In the genomic region with DNA sequence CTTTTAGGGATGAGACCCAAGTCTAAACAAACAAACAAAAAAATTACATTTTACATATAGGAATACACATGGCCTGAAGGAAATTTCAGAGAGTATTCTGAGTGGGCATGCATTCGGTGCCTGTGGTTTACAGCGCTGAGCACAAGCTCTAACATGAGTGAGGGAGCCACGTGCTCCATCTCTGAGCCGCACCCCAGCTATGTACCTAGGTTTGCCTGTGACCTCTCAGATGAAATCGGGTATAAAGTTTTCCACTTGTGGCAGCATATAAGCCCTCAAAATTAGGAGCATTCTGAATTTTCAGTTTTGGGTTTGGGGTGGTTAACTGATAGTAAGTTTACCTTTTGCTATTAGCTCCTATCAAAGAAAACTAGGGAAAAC, we compare ENCODE assay signal across 17 mouse cellular contexts. TPM values are rescaled to one million over a fixed set of nuclear protein-coding genes. Genes with fewer than 3 reads are reported as not detected.
DNase-seq lines count a peak whose midpoint lies in the region; ATAC-seq and TF ChIP-seq lines count a peak whose summit lies in the region.
"Had no signal": no experiment of that assay in that cellular context is flagged by ENCODE, and none has a peak within 500 bp of the region (broad histone marks: within the 10 kb centered on the region; RNA-seq: fewer than 3 reads in every experiment).

No protein-coding gene starts in this region.

- no peaks in the 10 kb centered on the region for H3K27me3 ChIP-seq in heart, embryonic 10.5 days (ENCODE audit: insufficient read depth, poor library complexity, severe bottlenecking)
- H3K27me3 ChIP-seq in midbrain, embryonic 11.5 days (ENCODE audit: control insufficient read depth, insufficient read depth, low read length): no peaks in the 10 kb centered on the region
- no peaks in the 10 kb centered on the region for H3K27me3 ChIP-seq in midbrain, embryonic 16.5 days (ENCODE audit: control insufficient read depth, insufficient read depth, low read depth, low read length)
- H3K27me3 ChIP-seq in stomach, postnatal 0 days (ENCODE audit: control insufficient read depth, insufficient read depth, low read length): no peaks in the 10 kb centered on the region
- H3K27me3 ChIP-seq in hindbrain, postnatal 0 days (ENCODE audit: insufficient read depth, low read length): no peaks in the 10 kb centered on the region
- H3K27me3 ChIP-seq: heart, embryonic 15.5 days; hindbrain, embryonic 15.5 days; megakaryocyte, embryonic 14.5 days; neural tube, embryonic 12.5 days; stomach, embryonic 15.5 days had no signal

- TF ChIP-seq EP300 in stomach, postnatal 0 days (optimal IDR thresholded peaks at IDR 0.05): no peak

- TF ChIP-seq CTCF in stomach, postnatal 0 days (IDR thresholded peaks at IDR 0.05; ENCODE audit: low read depth): no peak
- no peak for TF ChIP-seq CTCF in hindbrain, postnatal 0 days (IDR thresholded peaks at IDR 0.05; ENCODE audit: low read depth)

- no peaks in the 10 kb centered on the region for H3K36me3 ChIP-seq in heart, embryonic 10.5 days
- H3K36me3 ChIP-seq in midbrain, embryonic 11.5 days (ENCODE audit: control insufficient read depth, insufficient read depth, low read length): no peaks in the 10 kb centered on the region
- H3K36me3 ChIP-seq in midbrain, embryonic 16.5 days (ENCODE audit: control insufficient read depth, insufficient read depth, low read length): no peaks in the 10 kb centered on the region
- no peaks in the 10 kb centered on the region for H3K36me3 ChIP-seq in stomach, postnatal 0 days (ENCODE audit: control insufficient read depth, insufficient read depth, low read length)
- no peaks in the 10 kb centered on the region for H3K36me3 ChIP-seq in hindbrain, postnatal 0 days (ENCODE audit: insufficient read depth, low read length)
- H3K36me3 ChIP-seq: heart, embryonic 15.5 days; hindbrain, embryonic 15.5 days; neural tube, embryonic 12.5 days; stomach, embryonic 15.5 days had no signal

- WGBS in heart, embryonic 10.5 days: 85% methylated on average over 5 of the region's 5 CpGs
- WGBS in midbrain, embryonic 11.5 days: 87% methylated on average over 5 of the region's 5 CpGs
- WGBS in midbrain, embryonic 16.5 days: 96% methylated on average over 5 of the region's 5 CpGs
- 66% methylated on average over 5 of the region's 5 CpGs for WGBS in stomach, postnatal 0 days
- 90% methylated on average over 5 of the region's 5 CpGs for WGBS in hindbrain, postnatal 0 days

- H3K27ac ChIP-seq in heart, embryonic 10.5 days: 0 out of 2 replicates have a peak overlapping the region, but pooled peaks have one; percentile 29
- H3K27ac ChIP-seq in midbrain, embryonic 11.5 days (ENCODE audit: low read depth, low read length): no peak overlapping the region
- H3K27ac ChIP-seq in midbrain, embryonic 16.5 days (ENCODE audit: low read length): no peak overlapping the region
- H3K27ac ChIP-seq in brown adipose tissue, adult 24 weeks (replicated peaks; ENCODE audit: low read depth, low read length): peak overlapping the region; percentile 48; the same call in 1 of the 2 replicates
- H3K27ac ChIP-seq in stomach, postnatal 0 days (replicated peaks): peak overlapping the region; percentile 56
- no peak overlapping the region for H3K27ac ChIP-seq in hindbrain, postnatal 0 days
- H3K27ac ChIP-seq: hindbrain, embryonic 15.5 days; neural tube, embryonic 12.5 days; stomach, embryonic 15.5 days had no signal

- H3K9me3 ChIP-seq in heart, embryonic 10.5 days: no peaks in the 10 kb centered on the region
- H3K9me3 ChIP-seq in midbrain, embryonic 11.5 days (ENCODE audit: control insufficient read depth, low read length): no peaks in the 10 kb centered on the region
- H3K9me3 ChIP-seq in midbrain, embryonic 16.5 days (replicated peaks; ENCODE audit: control insufficient read depth, low read length, poor library complexity, severe bottlenecking): no peaks in the 10 kb centered on the region
- H3K9me3 ChIP-seq in stomach, postnatal 0 days (ENCODE audit: control insufficient read depth, low read length): no peaks in the 10 kb centered on the region
- H3K9me3 ChIP-seq in hindbrain, postnatal 0 days (ENCODE audit: low read length): no peaks in the 10 kb centered on the region
- H3K9me3 ChIP-seq: heart, embryonic 15.5 days; hindbrain, embryonic 15.5 days; megakaryocyte, embryonic 14.5 days; neural tube, embryonic 12.5 days; stomach, embryonic 15.5 days had no signal

- H3K4me2 ChIP-seq in midbrain, embryonic 11.5 days: no peak overlapping the region
- H3K4me2 ChIP-seq in midbrain, embryonic 16.5 days (ENCODE audit: low read length): no peak overlapping the region
- H3K4me2 ChIP-seq in stomach, postnatal 0 days (replicated peaks; ENCODE audit: low read depth): no peak overlapping the region
- no peak overlapping the region for H3K4me2 ChIP-seq in hindbrain, postnatal 0 days (ENCODE audit: low read depth, low read length)
- H3K4me2 ChIP-seq: heart, embryonic 15.5 days; hindbrain, embryonic 15.5 days; neural tube, embryonic 12.5 days; stomach, embryonic 15.5 days had no signal

- H3K4me3 ChIP-seq in heart, embryonic 10.5 days: no peak overlapping the region
- no peak overlapping the region for H3K4me3 ChIP-seq in midbrain, embryonic 11.5 days (ENCODE audit: low read depth, low read length)
- no peak overlapping the region for H3K4me3 ChIP-seq in midbrain, embryonic 16.5 days (ENCODE audit: low read depth, low read length)
- no peak overlapping the region for H3K4me3 ChIP-seq in brown adipose tissue, adult 24 weeks (ENCODE audit: insufficient read depth, low read depth, low read length)
- H3K4me3 ChIP-seq in stomach, postnatal 0 days (ENCODE audit: low read depth, low read length): no peak overlapping the region
- H3K4me3 ChIP-seq in hindbrain, postnatal 0 days (ENCODE audit: low read length): no peak overlapping the region
- H3K4me3 ChIP-seq: erythroblast, embryonic 14.5 days; heart, embryonic 15.5 days; hindbrain, embryonic 15.5 days; megakaryocyte, embryonic 14.5 days; neural tube, embryonic 12.5 days; stomach, embryonic 15.5 days had no signal

- no peak for DNase-seq in heart, embryonic 10.5 days (ENCODE audit: low spot score)
- DNase-seq in heart, postnatal 36 days: no peak
- peak; percentile 39 for DNase-seq in midbrain, embryonic 11.5 days (ENCODE audit: low spot score, missing footprints)
- DNase-seq in stomach, postnatal 0 days (ENCODE audit: low spot score): no peak
- no peak for DNase-seq in hindbrain, postnatal 0 days (ENCODE audit: low spot score)
- DNase-seq: B cell, adult 2 months; cerebellum, adult 9-11 months; layer of hippocampus, adult 9-11 months had no signal

- intact Hi-C loops in heart, postnatal 36 days (cut with DNase I): no loop called here

- no peak for ATAC-seq in midbrain, embryonic 11.5 days (ENCODE audit: low FRiP score)
- ATAC-seq in midbrain, embryonic 16.5 days: no peak
- ATAC-seq in stomach, postnatal 0 days (ENCODE audit: low FRiP score, low TSS enrichment): no peak
- ATAC-seq in hindbrain, postnatal 0 days: no peak
- ATAC-seq: forebrain, embryonic 14.5 days had no signal

- peaks cover 39% of the 10 kb centered on the region for H3K4me1 ChIP-seq in heart, embryonic 10.5 days
- no peaks in the 10 kb centered on the region; the same call in none of the 2 replicates for H3K4me1 ChIP-seq in midbrain, embryonic 11.5 days (ENCODE audit: control insufficient read depth, insufficient read depth, low read length)
- H3K4me1 ChIP-seq in midbrain, embryonic 16.5 days (ENCODE audit: control insufficient read depth, insufficient read depth, low read length): peaks cover 10% of the 10 kb centered on the region
- H3K4me1 ChIP-seq in brown adipose tissue, adult 24 weeks (ENCODE audit: control insufficient read depth, insufficient read depth, insufficient read length, low read length): peaks cover 22% of the 10 kb centered on the region
- H3K4me1 ChIP-seq in stomach, postnatal 0 days (replicated peaks; ENCODE audit: control insufficient read depth, insufficient read depth): 0 out of 2 replicates have a peak, but pooled peaks cover 3% of the 10 kb centered on the region
- H3K4me1 ChIP-seq in hindbrain, postnatal 0 days (ENCODE audit: insufficient read depth, low read length): peaks cover 6% of the 10 kb centered on the region; the same call in 1 of the 2 replicates

- H3K9ac ChIP-seq in midbrain, embryonic 11.5 days (ENCODE audit: low read length): no peak overlapping the region
- H3K9ac ChIP-seq in midbrain, embryonic 16.5 days (ENCODE audit: low read depth, low read length): no peak overlapping the region
- H3K9ac ChIP-seq in stomach, postnatal 0 days (ENCODE audit: low read length): no peak overlapping the region
- no peak overlapping the region for H3K9ac ChIP-seq in hindbrain, postnatal 0 days (replicated peaks; ENCODE audit: low read length)
- H3K9ac ChIP-seq: heart, embryonic 15.5 days; hindbrain, embryonic 15.5 days; neural tube, embryonic 12.5 days; stomach, embryonic 15.5 days had no signal

RNA-seq across cellular contexts. Expression of a gene that starts 28.3 kb away (rescaled TPM):
- 9.2 and 12.1 TPM in 2 replicates for polyA plus RNA-seq in heart, embryonic 10.5 days (2016; fragmentation: Nextera tagmentation; extraction: Ambion mirVana)
- total RNA-seq in heart, postnatal 36 days (2021): 10 to 100 TPM; 32.9 to 35.9 TPM
- 14.7 and 15.2 TPM in 2 replicates for polyA plus RNA-seq in midbrain, embryonic 11.5 days (2014; fragmentation: Nextera tagmentation; extraction: Ambion mirVana)
- polyA plus RNA-seq in midbrain, embryonic 16.5 days (2015; fragmentation: Nextera tagmentation; extraction: Ambion mirVana): 13.8 and 14.0 TPM in 2 replicates
- polyA plus RNA-seq in brown adipose tissue, adult 24 weeks (2012; ENCODE audit: insufficient read depth, insufficient read length, missing spikeins): 13.6 and 17.8 TPM in 2 replicates
- polyA plus RNA-seq in stomach, postnatal 0 days (2015; fragmentation: Nextera tagmentation; extraction: Ambion mirVana): 6.1 and 6.8 TPM in 2 replicates
- total RNA-seq in hindbrain, postnatal 0 days (2014; rRNA removed): 21.5 and 22.9 TPM in 2 replicates
- polyA plus RNA-seq in hindbrain, postnatal 0 days (2015; fragmentation: Nextera tagmentation; extraction: Ambion mirVana): 8.0 and 8.9 TPM in 2 replicates

Comparison
In these comparisons a context has a peak if more than half of its experiments do, and no peak if none do; other contexts are left out.
1. H3K27ac ChIP-seq: peak in heart, embryonic 10.5 days (single experiment), brown adipose tissue, adult 24 weeks (single experiment) and stomach, postnatal 0 days (single experiment); none in midbrain, embryonic 11.5 days (single experiment), midbrain, embryonic 16.5 days (single experiment) and hindbrain, postnatal 0 days (single experiment).